Mouse (Mus musculus): Measurements from ENCODE around the gene Bach2. TPM values are rescaled to one million over a fixed set of nuclear protein-coding genes. Genes with fewer than 3 reads are reported as not detected.

Gene Bach2
- polyA plus RNA-seq, 1 experiment from 2014 or later = 5.9 TPM

GRCm38 (mm10) chr4:32386931-32387330, 148.3 kb downstream of the Bach2 start:
- Histone ChIP-seq H3K27me3 (ENCODE audit: insufficient read depth, low read length) (no peaks in the 10 kb centered on the region), H3K4me1 (replicated peaks; ENCODE audit: insufficient read depth, low read length) (peaks cover 22% of the 10 kb centered on the region; the same call in 1 of the 2 replicates), H3K4me2 (ENCODE audit: low read length) (no peak overlapping the region), H3K9me3 (replicated peaks; ENCODE audit: low read length) (no peaks in the 10 kb centered on the region), H3K9ac (ENCODE audit: low read depth, low read length) (no peak overlapping the region), H3K36me3 (ENCODE audit: insufficient read depth, low read length) (no peaks in the 10 kb centered on the region), H3K27ac (0 out of 2 replicates have a peak overlapping the region, but pooled peaks have one; percentile 52), H3K4me3 (replicated peaks; ENCODE audit: low read depth, low read length) (no peak overlapping the region)
- ATAC-seq (replicated peaks; ENCODE audit: low FRiP score, low read depth) = no peak
- no peak for TF ChIP-seq CTCF (IDR thresholded peaks at IDR 0.05; ENCODE audit: low read depth)
- 72% methylated on average over 8 of the region's 8 CpGs for WGBS
- peak; percentile 23 for DNase-seq (ENCODE audit: low spot score)

DNA sequence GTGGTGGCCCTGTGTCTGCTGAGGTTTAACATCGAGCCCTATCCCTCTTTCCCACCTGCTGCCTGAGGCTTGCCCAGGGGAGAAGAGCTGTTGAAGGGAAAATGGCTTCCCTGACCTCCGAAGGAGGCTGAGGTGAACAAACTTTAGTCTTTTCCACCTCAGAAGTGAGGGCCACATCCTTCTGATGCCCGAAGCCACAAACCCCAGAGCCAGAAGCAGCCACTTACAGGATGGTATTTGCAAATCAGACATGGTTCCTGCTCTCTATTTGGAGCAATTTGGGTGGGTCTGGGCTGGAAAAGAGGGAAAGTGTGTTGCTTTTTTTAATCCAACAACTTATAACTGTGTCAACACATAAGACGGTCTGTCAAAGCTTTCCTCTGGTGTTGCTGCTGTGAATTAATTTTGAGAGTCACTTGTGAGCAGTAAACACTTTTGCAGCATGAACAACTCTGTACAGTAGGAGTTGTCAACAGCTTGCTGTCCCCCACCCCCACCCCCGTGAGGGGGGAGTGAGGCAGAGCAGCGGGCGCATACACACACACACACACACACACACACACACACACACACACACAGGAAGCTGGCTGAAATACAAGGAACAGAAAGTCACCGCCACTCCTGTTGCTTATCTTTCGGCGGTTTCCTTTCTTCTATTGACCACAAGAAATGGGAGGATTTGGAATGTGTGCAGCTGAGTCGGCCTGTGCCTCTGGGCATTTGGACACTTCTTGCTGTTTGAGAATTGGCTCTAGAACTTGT, 149.1 kb downstream of the Bach2 start:
- H3K27ac ChIP-seq = peak overlapping the region; percentile 52
- H3K27me3 ChIP-seq (ENCODE audit: insufficient read depth, low read length) = no peaks in the 10 kb centered on the region
- H3K4me1 ChIP-seq (replicated peaks; ENCODE audit: insufficient read depth, low read length) = peaks cover 22% of the 10 kb centered on the region; the same call in 1 of the 2 replicates
- no peak for TF ChIP-seq CTCF (IDR thresholded peaks at IDR 0.05; ENCODE audit: low read depth)
- 34% methylated on average over 11 of the region's 11 CpGs for WGBS
- DNase-seq (ENCODE audit: low spot score) = peak; percentile 75
- H3K9ac ChIP-seq (ENCODE audit: low read depth, low read length) = no peak overlapping the region
- H3K4me3 ChIP-seq (replicated peaks; ENCODE audit: low read depth, low read length) = no peak overlapping the region
- no peaks in the 10 kb centered on the region for H3K9me3 ChIP-seq (replicated peaks; ENCODE audit: low read length)
- H3K36me3 ChIP-seq (ENCODE audit: insufficient read depth, low read length) = no peaks in the 10 kb centered on the region
- H3K4me2 ChIP-seq (ENCODE audit: low read length) = peak overlapping the region; percentile 10; the same call in 1 of the 2 replicates
- ATAC-seq (replicated peaks; ENCODE audit: low FRiP score, low read depth) = peak; percentile 53; the same call in 1 of the 2 replicates

- no peak for ATAC-seq (replicated peaks; ENCODE audit: low FRiP score, low read depth)
- Histone ChIP-seq H3K4me1 (replicated peaks; ENCODE audit: insufficient read depth, low read length) (peaks cover 22% of the 10 kb centered on the region; the same call in 1 of the 2 replicates), H3K9me3 (replicated peaks; ENCODE audit: low read length) (no peaks in the 10 kb centered on the region), H3K27ac (no peak overlapping the region), H3K4me3 (replicated peaks; ENCODE audit: low read depth, low read length) (no peak overlapping the region), H3K27me3 (ENCODE audit: insufficient read depth, low read length) (no peaks in the 10 kb centered on the region), H3K4me2 (ENCODE audit: low read length) (0 out of 2 replicates have a peak overlapping the region, but pooled peaks have one; percentile 10), H3K9ac (ENCODE audit: low read depth, low read length) (no peak overlapping the region), H3K36me3 (ENCODE audit: insufficient read depth, low read length) (no peaks in the 10 kb centered on the region)
- no peak for TF ChIP-seq CTCF (IDR thresholded peaks at IDR 0.05; ENCODE audit: low read depth)
- DNase-seq (ENCODE audit: low spot score) = no peak
- 80% methylated on average over 9 of the region's 9 CpGs for WGBS
These were observed 150.0 kb downstream of the Bach2 start for GRCm38 (mm10) chr4:32388564-32388963.

GRCm38 (mm10) chr4:32389107-32389800, 150.7 kb downstream of the Bach2 start:
- Histone ChIP-seq H3K27ac (no peak overlapping the region), H3K4me1 (replicated peaks; ENCODE audit: insufficient read depth, low read length) (peaks cover 22% of the 10 kb centered on the region; the same call in 1 of the 2 replicates), H3K27me3 (ENCODE audit: insufficient read depth, low read length) (no peaks in the 10 kb centered on the region), H3K36me3 (ENCODE audit: insufficient read depth, low read length) (no peaks in the 10 kb centered on the region), H3K9me3 (replicated peaks; ENCODE audit: low read length) (no peaks in the 10 kb centered on the region), H3K4me3 (replicated peaks; ENCODE audit: low read depth, low read length) (no peak overlapping the region), H3K4me2 (ENCODE audit: low read length) (no peak overlapping the region), H3K9ac (ENCODE audit: low read depth, low read length) (no peak overlapping the region)
- DNase-seq (ENCODE audit: low spot score) = no peak
- 64% methylated on average over 14 of the region's 14 CpGs for WGBS
- TF ChIP-seq CTCF (IDR thresholded peaks at IDR 0.05; ENCODE audit: low read depth) = no peak
- ATAC-seq (replicated peaks; ENCODE audit: low FRiP score, low read depth) = no peak

DNA sequence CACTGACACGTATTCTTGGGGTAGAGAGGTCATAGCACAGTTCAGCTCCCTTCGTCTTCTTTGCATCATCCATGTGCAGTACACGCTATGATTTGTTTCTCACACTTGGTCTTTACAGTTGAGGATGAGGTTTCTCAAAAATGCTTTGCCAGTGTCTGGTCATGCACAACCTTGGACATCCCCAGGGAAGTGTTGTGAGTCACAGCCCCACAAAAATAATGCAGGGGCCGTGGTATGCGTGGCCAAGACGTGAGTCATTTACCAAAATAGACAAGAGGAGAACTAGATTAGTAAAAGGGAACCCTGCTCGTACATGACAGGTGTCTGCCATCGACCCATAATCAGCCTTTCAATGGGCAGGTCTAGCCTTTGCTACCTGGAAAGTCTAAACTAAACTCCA, 152.7 kb downstream of the Bach2 start:
- H3K9me3 ChIP-seq (replicated peaks; ENCODE audit: low read length) = no peaks in the 10 kb centered on the region
- WGBS = 94% methylated on average over 8 of the region's 8 CpGs

DNA sequence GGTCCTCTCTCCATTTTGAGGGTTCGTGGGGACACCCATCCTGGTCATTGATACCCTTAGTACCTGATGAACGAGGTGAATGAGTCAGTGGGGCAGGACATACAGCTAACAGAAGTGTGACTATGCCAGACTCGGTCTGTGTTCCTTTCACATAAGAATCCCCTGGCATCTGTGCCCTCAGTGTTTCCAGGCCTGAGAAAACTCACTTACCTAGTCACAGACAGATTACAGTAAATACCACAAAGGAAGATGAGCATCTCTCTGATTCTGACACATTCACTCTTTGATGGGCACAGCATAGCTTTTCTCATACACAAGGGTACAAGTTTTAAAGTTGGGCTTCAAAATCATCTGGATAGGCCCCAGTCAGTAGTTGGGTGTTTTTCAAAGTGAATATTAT, 154.6 kb downstream of the Bach2 start:
- 77% methylated on average over 3 of the region's 3 CpGs for WGBS

More for the DNA sequence above, 152.7 kb downstream of the Bach2 start:
- Histone ChIP-seq H3K9ac (ENCODE audit: low read depth, low read length) (no peak overlapping the region), H3K4me2 (ENCODE audit: low read length) (no peak overlapping the region), H3K27ac (no peak overlapping the region), H3K4me3 (replicated peaks; ENCODE audit: low read depth, low read length) (no peak overlapping the region), H3K27me3 (ENCODE audit: insufficient read depth, low read length) (no peaks in the 10 kb centered on the region), H3K36me3 (ENCODE audit: insufficient read depth, low read length) (no peaks in the 10 kb centered on the region), H3K4me1 (replicated peaks; ENCODE audit: insufficient read depth, low read length) (peaks cover 17% of the 10 kb centered on the region; the same call in 1 of the 2 replicates)
- no peak for TF ChIP-seq CTCF (IDR thresholded peaks at IDR 0.05; ENCODE audit: low read depth)
- ATAC-seq (replicated peaks; ENCODE audit: low FRiP score, low read depth) = no peak
- no peak for DNase-seq (ENCODE audit: low spot score)

More for the DNA sequence above, 154.6 kb downstream of the Bach2 start:
- ATAC-seq (replicated peaks; ENCODE audit: low FRiP score, low read depth) (no peak), DNase-seq (ENCODE audit: low spot score) (no peak)
- no peaks in the 10 kb centered on the region for H3K36me3 ChIP-seq (ENCODE audit: insufficient read depth, low read length)
- H3K4me2 ChIP-seq (ENCODE audit: low read length) = no peak overlapping the region
- H3K27ac ChIP-seq = no peak overlapping the region
- H3K27me3 ChIP-seq (ENCODE audit: insufficient read depth, low read length) = no peaks in the 10 kb centered on the region
- no peak overlapping the region for H3K9ac ChIP-seq (ENCODE audit: low read depth, low read length)
- H3K9me3 ChIP-seq (replicated peaks; ENCODE audit: low read length) = no peaks in the 10 kb centered on the region
- H3K4me1 ChIP-seq (replicated peaks; ENCODE audit: insufficient read depth, low read length) = 0 out of 2 replicates have a peak, but pooled peaks cover 9% of the 10 kb centered on the region
- H3K4me3 ChIP-seq (replicated peaks; ENCODE audit: low read depth, low read length) = no peak overlapping the region
- no peak for TF ChIP-seq CTCF (IDR thresholded peaks at IDR 0.05; ENCODE audit: low read depth)
